Mouse (Mus musculus) limb, embryonic 11.5 days (tissue): ENCODE measurements at regions not wholly inside any gene's neighbourhood (a gene's known extent, or its start where the extent isn't known, plus 50 kb on each side); places are given as distances from the start of the nearest gene placed in this dataset.

Source experiments
- ATAC-seq: fragments of 200-750 bp; cut with Nextera tagmentation; 2 replicates; pipeline ENCODE4 v1.8.0; 2017; ENCODE audit warnings: low read depth; ENCODE audit not compliant: insufficient number of reproducible peaks, low FRiP score, low TSS enrichment
- DNase-seq: peaks from one replicate; pipeline ENCODE4 v3.0.0-alpha.2; 2015; ENCODE audit warnings: low spot score
- H3K27ac ChIP-seq: fragments of 300-500 bp; sonication (generic); replicated peaks from 2 replicates; pipeline ENCODE4 v1.5.1; 2014; ENCODE audit warnings: low read depth, mild to moderate bottlenecking, low read length
- H3K27me3 ChIP-seq: fragments of 300-500 bp; sonication (generic); 2 replicates; pipeline ENCODE4 v1.6.1; 2014; ENCODE audit warnings: mild to moderate bottlenecking, low read length, mixed read lengths; ENCODE audit not compliant: control insufficient read depth, insufficient read depth
- H3K36me3 ChIP-seq: fragments of 300-500 bp; sonication (generic); 2 replicates; pipeline ENCODE4 v1.6.1; 2014; ENCODE audit warnings: mild to moderate bottlenecking, low read length, moderate library complexity, mixed read lengths; ENCODE audit not compliant: control insufficient read depth, insufficient read depth
- H3K4me1 ChIP-seq: fragments of 300-500 bp; sonication (generic); 2 replicates; pipeline ENCODE4 v1.6.1; 2014; ENCODE audit warnings: low read length, mixed read lengths; ENCODE audit not compliant: control insufficient read depth, insufficient read depth
- H3K4me2 ChIP-seq: fragments of 300-500 bp; sonication (generic); 2 replicates; pipeline ENCODE4 v1.6.1; 2014; ENCODE audit warnings: low read depth, mild to moderate bottlenecking, moderate library complexity; ENCODE audit not compliant: severe bottlenecking
- H3K4me3 ChIP-seq: fragments of 300-500 bp; sonication (generic); 2 replicates; pipeline ENCODE4 v1.5.1; 2014; ENCODE audit warnings: low read depth, low read length
- H3K9ac ChIP-seq: fragments of 300-500 bp; sonication (generic); 2 replicates; pipeline ENCODE4 v1.6.1; 2014; ENCODE audit warnings: mild to moderate bottlenecking, low read length
- H3K9me3 ChIP-seq: fragments of 300-500 bp; sonication (generic); 2 replicates; pipeline ENCODE4 v1.6.1; 2016; ENCODE audit warnings: low read length; ENCODE audit not compliant: control insufficient read depth
- WGBS: fragments of 180-500 bp; shearing (Covaris S2); extraction: QIAGEN DNeasy Blood & Tissue Kit; methylation state at CpG from one replicate; pipeline ENCODE4 v1.1.7; 2014; 5-methylcytosine and 5-hydroxymethylcytosine counted together

DNA sequence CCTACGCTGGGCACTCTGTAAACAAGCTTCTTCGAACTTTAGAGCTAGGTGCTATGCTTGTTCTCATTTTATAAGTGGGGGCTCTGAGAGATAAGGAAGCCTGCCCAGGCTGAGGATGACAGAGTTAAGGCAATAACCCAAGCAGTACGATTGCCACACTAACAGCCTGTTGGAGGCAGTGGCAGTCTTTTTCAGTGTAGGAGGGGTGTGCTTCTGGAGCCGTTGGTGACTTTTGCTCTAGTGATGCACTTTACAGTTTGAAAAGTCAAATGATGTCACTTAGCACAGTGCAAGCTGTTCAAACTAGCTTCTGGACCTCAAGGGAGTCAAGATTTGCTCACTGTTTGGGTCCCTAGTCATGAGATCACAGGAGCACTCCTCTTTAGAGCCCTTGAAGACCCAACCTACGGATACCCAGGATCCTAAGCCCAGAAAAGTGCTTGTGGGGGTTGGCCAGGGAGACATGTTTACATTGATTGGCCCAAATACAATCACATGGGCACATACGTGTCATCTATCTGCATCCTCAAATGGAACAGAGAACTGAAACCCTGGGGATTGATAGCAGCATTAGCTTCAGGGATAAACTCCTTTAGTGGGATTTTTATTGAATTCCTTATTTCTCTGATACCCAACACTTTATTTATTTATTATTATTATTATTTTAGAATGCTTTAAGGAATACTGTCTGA lies 117.7 kb upstream of the Tbl1xr1 start:
- Histone ChIP-seq H3K27me3 (no peaks in the 10 kb centered on the region), H3K4me1 (peaks cover 6% of the 10 kb centered on the region; the same call in 1 of the 2 replicates), H3K27ac (no peak overlapping the region), H3K4me2 (no peak overlapping the region), H3K4me3 (no peak overlapping the region), H3K9me3 (no peaks in the 10 kb centered on the region), H3K36me3 (no peaks in the 10 kb centered on the region), H3K9ac (no peak overlapping the region)
- ATAC-seq, result no peak
- DNase-seq, result no peak
- 87% methylated on average over 6 of the region's 6 CpGs for WGBS

DNA sequence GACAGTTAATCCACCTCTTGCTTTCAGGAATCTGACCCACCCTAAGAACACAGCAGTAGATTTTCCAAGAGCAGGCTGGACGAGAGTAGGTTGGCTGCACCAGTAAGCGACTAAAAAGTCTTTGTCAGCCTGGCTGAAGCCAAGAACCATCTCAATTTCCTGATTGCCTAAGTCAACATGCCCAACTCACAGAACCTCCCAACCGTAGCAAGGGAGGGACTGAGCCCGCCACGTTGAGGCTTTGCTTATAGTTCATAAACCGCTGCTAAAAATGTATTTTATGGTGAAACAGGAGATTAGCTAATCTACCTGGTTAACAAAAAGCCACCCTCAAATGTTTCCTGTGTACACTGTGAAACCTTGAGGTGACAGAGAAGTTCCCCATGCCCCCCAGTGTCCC lies 115.4 kb upstream of the Tbl1xr1 start:
- 90% methylated on average over 6 of the region's 6 CpGs for WGBS
- Histone ChIP-seq H3K9ac (no peak overlapping the region), H3K36me3 (no peaks in the 10 kb centered on the region), H3K27me3 (no peaks in the 10 kb centered on the region), H3K4me3 (no peak overlapping the region), H3K9me3 (no peaks in the 10 kb centered on the region), H3K27ac (no peak overlapping the region), H3K4me1 (peaks cover 6% of the 10 kb centered on the region; the same call in 1 of the 2 replicates), H3K4me2 (no peak overlapping the region)
- no peak for DNase-seq
- no peak for ATAC-seq

DNA sequence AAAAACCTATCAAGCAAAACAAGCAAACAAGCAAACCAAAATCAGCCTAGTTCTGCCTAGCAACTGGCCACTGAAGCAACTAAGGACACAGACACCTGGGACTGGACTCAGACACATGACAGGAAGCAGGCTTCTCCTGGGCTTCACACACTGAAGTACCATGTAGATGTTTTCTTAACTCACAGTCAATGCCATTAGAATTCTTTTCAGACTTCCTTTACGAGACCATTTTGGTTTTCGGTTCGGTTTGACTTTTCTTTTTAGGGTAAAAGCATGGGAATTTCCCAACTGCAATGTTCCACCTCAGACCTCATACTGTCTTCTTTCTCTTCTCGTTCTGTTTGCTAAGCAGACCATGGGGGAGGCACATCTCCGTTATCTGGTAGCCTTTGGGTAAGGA lies 114.7 kb upstream of the Tbl1xr1 start:
- ATAC-seq (no peak), DNase-seq (no peak)
- WGBS, result 91% methylated on average over 5 of the region's 5 CpGs
- Histone ChIP-seq H3K4me3 (no peak overlapping the region), H3K4me2 (no peak overlapping the region), H3K9me3 (no peaks in the 10 kb centered on the region), H3K27me3 (no peaks in the 10 kb centered on the region), H3K4me1 (peaks cover 6% of the 10 kb centered on the region; the same call in 1 of the 2 replicates), H3K36me3 (no peaks in the 10 kb centered on the region), H3K27ac (no peak overlapping the region), H3K9ac (no peak overlapping the region)

DNA sequence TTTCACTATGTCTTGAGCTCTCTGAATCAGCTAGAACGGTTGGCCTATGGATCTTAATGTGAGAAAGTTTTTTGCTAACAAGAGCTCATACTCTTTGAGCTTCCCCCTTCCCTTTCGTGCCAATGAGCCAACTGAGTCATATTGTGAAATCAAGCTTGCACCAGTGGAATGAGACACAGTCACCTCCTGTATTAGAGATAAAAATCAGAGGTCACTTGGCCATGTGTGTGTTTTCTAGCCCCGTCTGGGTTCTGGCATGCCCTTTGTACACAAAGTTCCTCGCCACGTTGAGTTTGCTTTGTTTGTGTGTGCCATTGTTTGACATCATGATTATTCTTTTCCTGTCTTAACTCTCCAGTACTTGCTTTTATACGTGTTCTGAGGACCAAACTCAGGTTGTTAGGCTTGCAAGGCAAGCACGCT lies 114.1 kb upstream of the Tbl1xr1 start:
- Histone ChIP-seq H3K4me2 (no peak overlapping the region), H3K9ac (no peak overlapping the region), H3K4me1 (peaks cover 6% of the 10 kb centered on the region; the same call in 1 of the 2 replicates), H3K27ac (no peak overlapping the region), H3K27me3 (no peaks in the 10 kb centered on the region), H3K36me3 (no peaks in the 10 kb centered on the region), H3K9me3 (no peaks in the 10 kb centered on the region), H3K4me3 (no peak overlapping the region)
- DNase-seq, result no peak
- ATAC-seq, result no peak
- WGBS, result 68% methylated on average over 7 of the region's 7 CpGs

DNA sequence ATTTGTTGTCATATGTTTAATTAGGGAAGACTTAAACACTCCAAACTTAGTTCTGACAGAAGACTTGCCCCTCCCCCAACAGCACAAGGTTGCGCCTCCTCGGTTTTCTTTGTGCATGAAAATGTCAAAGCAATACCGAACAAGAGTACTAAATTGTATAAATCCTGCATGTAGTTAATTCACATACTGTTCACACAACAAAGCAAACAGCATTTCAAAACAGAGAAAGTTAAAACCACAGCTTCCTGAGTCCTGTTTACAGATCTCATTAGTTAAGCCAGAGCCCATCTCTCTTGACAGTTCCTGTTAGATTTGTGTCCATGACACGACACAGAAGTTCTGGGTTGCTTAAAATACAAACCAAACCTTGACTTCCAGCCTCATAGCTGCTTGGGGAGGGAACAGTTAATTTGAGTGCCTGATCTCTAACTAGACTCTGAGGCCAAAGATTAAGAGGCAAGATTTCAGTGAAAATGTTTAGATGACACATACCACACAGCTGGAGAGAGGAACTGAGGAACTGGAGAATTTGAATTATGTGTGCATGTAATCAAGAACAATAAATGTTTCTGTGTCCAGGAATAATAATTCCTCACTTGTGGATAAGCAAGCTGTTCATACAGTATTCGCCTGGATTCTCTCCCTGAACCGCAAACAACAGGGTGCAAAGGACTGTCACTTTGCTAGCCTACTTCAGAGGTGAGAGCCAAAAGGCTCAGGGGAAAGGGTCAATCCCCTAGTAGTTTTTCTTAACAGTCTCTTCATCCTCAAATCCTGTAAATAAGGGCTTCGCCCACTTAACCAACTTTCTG lies 113.3 kb upstream of the Tbl1xr1 start:
- ATAC-seq, result no peak
- no peak overlapping the region for H3K9ac ChIP-seq
- H3K27me3 ChIP-seq, result no peaks in the 10 kb centered on the region
- 45% methylated on average over 7 of the region's 7 CpGs for WGBS
- H3K9me3 ChIP-seq, result no peaks in the 10 kb centered on the region
- H3K36me3 ChIP-seq, result no peaks in the 10 kb centered on the region
- H3K4me3 ChIP-seq, result no peak overlapping the region
- peaks cover 6% of the 10 kb centered on the region; the same call in 1 of the 2 replicates for H3K4me1 ChIP-seq
- no peak overlapping the region for H3K27ac ChIP-seq
- DNase-seq, result no peak
- no peak overlapping the region for H3K4me2 ChIP-seq

DNA sequence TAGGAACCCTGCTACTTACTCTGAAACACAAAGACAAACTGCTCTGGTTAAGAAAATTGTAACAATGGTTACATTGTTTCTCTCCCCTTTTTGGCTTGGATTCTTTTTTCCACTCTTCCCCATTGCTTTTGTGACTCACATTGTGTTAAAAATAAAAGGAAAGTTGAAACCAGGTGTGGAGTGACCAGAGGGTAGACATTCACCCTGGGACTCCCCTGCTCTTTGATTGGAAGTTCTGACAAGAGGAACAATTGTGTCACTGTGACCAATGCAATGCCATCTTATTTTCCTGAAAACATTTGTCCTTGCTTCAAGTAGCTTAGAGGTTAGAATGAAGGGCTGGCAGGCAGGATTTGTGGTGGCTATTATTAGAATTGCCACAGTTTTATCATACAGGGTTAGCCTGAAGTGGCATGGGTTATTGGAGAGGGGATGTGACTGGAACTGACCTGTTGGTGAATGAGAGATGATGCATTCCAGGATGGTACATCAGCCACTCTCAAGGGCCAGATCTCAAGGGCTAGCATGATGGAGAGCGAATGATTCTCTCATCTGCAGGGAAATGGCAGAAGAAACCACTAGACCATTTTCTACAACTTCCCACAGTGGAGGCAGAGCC lies 112.6 kb upstream of the Tbl1xr1 start:
- H3K36me3 ChIP-seq, result no peaks in the 10 kb centered on the region
- WGBS, result 100% methylated on average over 1 of the region's 1 CpGs
- no peak for DNase-seq
- no peak overlapping the region for H3K4me2 ChIP-seq
- no peak overlapping the region for H3K4me3 ChIP-seq
- H3K4me1 ChIP-seq, result peaks cover 6% of the 10 kb centered on the region; the same call in 1 of the 2 replicates
- H3K27ac ChIP-seq, result no peak overlapping the region
- H3K9ac ChIP-seq, result no peak overlapping the region
- H3K27me3 ChIP-seq, result no peaks in the 10 kb centered on the region
- no peaks in the 10 kb centered on the region for H3K9me3 ChIP-seq
- no peak for ATAC-seq

DNA sequence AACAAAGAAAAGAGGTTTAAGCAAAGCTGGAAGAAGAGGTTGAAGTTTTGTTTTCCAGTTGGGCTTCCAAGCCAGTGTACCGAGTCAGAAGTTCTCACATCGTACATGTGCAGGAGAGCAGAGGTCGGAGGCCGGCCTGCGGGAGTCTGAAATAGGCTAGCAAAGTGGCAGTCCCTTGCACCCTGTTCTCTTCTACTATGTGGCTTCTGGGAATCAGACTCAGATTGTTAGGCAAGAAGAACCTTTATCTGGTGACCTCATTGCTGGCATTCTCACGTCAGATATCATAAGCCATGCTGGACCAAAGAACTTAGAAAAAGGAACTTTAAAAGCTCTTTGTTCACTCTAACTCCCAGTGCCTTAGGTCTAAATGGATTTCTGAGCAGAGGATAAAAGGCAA lies 112.0 kb upstream of the Tbl1xr1 start:
- ATAC-seq, result no peak
- H3K9ac ChIP-seq, result no peak overlapping the region
- H3K27me3 ChIP-seq, result no peaks in the 10 kb centered on the region
- peaks cover 6% of the 10 kb centered on the region; the same call in 1 of the 2 replicates for H3K4me1 ChIP-seq
- no peak overlapping the region for H3K4me2 ChIP-seq
- no peaks in the 10 kb centered on the region for H3K9me3 ChIP-seq
- 85% methylated on average over 6 of the region's 6 CpGs for WGBS
- no peak for DNase-seq
- no peak overlapping the region for H3K4me3 ChIP-seq
- H3K36me3 ChIP-seq, result no peaks in the 10 kb centered on the region
- no peak overlapping the region for H3K27ac ChIP-seq

DNA sequence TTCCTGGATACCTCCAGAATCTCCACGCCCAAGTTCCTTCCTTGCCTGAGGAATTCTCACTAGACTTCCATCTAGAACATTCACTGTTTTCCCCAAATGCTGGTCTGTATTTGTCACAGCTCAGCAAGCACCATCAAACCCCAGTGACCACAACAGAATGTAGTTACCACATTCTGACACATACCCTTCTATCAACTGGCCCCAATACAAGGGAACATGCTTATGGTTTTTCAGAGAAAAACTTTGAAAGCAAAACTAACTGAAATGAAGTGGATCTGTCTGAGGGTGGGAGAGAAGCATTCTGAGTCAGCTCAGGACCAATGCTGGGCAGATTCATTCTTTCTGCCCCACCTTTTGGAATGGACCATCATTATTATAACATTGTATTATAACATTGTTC lies 110.9 kb upstream of the Tbl1xr1 start:
- DNase-seq, result no peak
- no peak overlapping the region for H3K9ac ChIP-seq
- ATAC-seq, result no peak
- H3K27me3 ChIP-seq, result no peaks in the 10 kb centered on the region
- no peak overlapping the region for H3K4me3 ChIP-seq
- H3K4me1 ChIP-seq, result peaks cover 6% of the 10 kb centered on the region; the same call in 1 of the 2 replicates
- no peaks in the 10 kb centered on the region for H3K36me3 ChIP-seq
- no peak overlapping the region for H3K27ac ChIP-seq
- WGBS, result 96% methylated on average over 1 of the region's 1 CpGs
- no peaks in the 10 kb centered on the region for H3K9me3 ChIP-seq
- H3K4me2 ChIP-seq, result no peak overlapping the region
